Mouse (Mus musculus) thymus, adult 2 months (tissue): ENCODE results near the gene Sorl1.

Experiments used
- CTCF ChIP-seq: fragments of 200-500 bp; IDR thresholded peaks from 2 replicates; pipeline ENCODE4 v1.5.1; 2012; ENCODE audit warnings: mild to moderate bottlenecking, control low read depth, low read length, moderate library complexity, borderline replicate concordance; ENCODE audit not compliant: control insufficient read depth, poor library complexity, insufficient read depth; ENCODE audit errors: extremely low read depth
- POLR2A ChIP-seq: fragments of 200-500 bp; IDR thresholded peaks from 2 replicates; pipeline ENCODE4 v1.6.1; 2012; ENCODE audit warnings: mild to moderate bottlenecking, low read length, control low read depth, moderate library complexity; ENCODE audit not compliant: control insufficient read depth, poor library complexity, insufficient read depth; ENCODE audit errors: extremely low read depth

GRCm38 (mm10) chr9:42111256-42111655 lies 12.8 kb downstream of the Sorl1 start:
- TF ChIP-seq CTCF, result no peak
- TF ChIP-seq POLR2A, result no peak
